Mouse (Mus musculus) E14TG2a.4 (cell line): Measurements from ENCODE around the gene Mab21l3.
A peak's percentile ranks its signal among the peaks of the same experiment; 100 is the strongest.

Source experiments
- CTCF ChIP-seq: conservative IDR thresholded peaks from 2 replicates; pipeline ENCODE4 v1.5.1; 2014; ENCODE audit warnings: low read length
- NANOG ChIP-seq: IDR thresholded peaks from 2 replicates; pipeline ENCODE4 v1.6.1; 2014; ENCODE audit warnings: borderline replicate concordance, low read length, mixed read lengths
- POU5F1 ChIP-seq: IDR thresholded peaks from 2 replicates; pipeline ENCODE4 v1.6.1; 2014; ENCODE audit warnings: low read length, borderline replicate concordance

DNA sequence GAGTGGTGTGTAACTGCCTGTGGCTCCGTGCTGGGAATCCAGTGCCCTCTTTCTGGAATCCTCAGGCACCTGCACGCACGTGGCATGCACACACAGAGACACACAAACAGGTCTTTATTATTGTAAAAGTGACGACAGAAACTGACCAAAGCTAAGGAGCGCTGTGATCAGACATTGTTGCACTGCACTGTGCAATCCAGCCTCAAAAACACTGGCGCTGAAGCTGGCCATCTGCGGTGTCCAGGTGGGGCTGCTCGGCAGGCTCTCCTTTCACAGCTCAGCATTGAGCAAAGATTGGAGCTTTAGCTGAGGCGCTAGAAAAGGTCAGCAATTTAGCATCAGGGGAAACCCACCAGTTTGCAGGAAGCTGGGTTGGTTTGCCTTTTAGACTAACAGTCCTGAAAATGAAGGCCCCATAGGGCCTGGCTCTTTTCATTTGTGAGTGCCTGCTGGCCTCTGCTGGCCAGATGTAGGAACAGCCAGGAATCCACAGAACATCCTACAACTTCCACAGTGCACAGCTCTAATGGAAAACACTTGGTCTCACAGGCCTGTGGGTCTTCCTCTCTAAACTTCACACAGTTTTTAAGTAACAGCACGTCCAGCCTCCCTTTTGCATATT, 36.3 kb downstream of the Mab21l3 start:
- TF ChIP-seq CTCF (peak; percentile 88), POU5F1 (no peak), NANOG (no peak)
